Mouse (Mus musculus): ENCODE measurements around the gene Ergic1. TPM values are rescaled to one million over a fixed set of nuclear protein-coding genes. Genes with fewer than 3 reads are reported as not detected.

The Ergic1 gene
- polyA plus RNA-seq, 1 experiment from 2014 or later = 99.9 TPM

DNA sequence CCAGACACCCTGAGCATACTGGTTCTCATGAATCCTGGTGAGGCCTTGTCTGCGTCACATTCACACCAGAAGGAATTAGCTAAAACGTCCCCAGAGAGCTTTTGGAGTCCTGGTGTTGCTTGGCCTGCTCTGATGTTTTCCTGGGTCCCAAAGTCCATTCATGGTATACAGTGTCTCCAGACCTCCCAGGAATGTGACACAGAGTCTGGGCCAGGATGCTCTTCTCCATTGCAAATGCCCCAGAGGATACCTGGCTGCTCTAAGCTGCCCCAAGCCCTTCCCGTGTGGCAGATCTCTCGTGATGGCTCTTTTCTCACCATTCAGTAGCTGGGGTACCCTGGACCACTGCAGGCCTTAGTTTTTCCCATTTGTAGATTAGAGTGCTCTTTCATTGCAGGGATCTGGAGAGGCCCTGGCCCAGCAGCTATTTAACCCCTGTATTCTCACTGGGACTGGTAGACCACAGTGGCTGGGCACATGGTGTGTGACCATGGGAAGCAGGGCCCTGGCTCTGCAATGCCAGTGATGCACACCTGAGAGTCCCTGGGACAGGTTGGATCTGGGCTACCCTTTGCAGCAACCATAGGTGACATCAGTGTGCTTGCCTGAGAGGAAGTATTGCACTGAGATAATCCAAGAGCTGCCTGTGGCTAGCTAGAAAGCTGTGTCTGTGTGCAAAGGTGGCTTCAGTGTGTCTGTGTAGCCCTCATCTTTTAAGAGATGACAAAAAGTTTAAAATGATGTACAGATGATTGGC is 8.5 kb downstream of the Ergic1 start:
- H3K9ac ChIP-seq = no peak overlapping the region
- no peak for ATAC-seq (ENCODE audit: low FRiP score)
- H3K36me3 ChIP-seq (replicated peaks) = peaks cover 75% of the 10 kb centered on the region
- H3K4me1 ChIP-seq = 0 out of 2 replicates have a peak, but pooled peaks cover 3% of the 10 kb centered on the region
- H3K9me3 ChIP-seq = no peaks in the 10 kb centered on the region
- no peak overlapping the region for H3K4me2 ChIP-seq
- H3K27ac ChIP-seq = no peak overlapping the region
- 92% methylated on average over 4 of the region's 4 CpGs for WGBS
- H3K27me3 ChIP-seq = no peaks in the 10 kb centered on the region
- H3K4me3 ChIP-seq (replicated peaks) = no peak overlapping the region

DNA sequence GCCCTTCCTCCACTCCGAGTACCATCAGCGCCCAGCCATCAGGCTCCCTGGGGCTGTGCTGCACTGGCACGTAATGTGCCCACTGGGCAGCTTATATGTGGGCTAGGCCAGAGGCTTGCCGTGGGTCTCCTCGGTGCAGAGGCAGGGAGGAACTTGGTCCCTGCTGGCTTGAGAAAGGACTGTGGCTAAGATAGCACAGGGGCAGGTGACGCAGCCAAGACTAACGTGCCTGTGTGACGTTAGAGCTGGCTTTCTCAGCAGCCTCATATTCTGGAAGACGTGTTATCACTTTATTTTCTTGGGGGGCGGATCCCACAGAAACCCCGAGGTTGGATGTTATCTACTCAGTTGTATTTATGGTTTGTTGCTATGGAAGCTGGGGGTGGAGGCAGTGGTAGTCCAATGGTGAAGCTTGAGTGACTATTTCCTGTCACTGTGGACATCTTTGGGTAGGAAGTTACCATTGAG is 9.4 kb downstream of the Ergic1 start:
- WGBS = 90% methylated on average over 11 of the region's 11 CpGs
- H3K4me2 ChIP-seq = no peak overlapping the region
- ATAC-seq (ENCODE audit: low FRiP score) = no peak
- H3K9ac ChIP-seq = no peak overlapping the region
- H3K36me3 ChIP-seq (replicated peaks) = peaks cover 74% of the 10 kb centered on the region
- no peaks in the 10 kb centered on the region for H3K9me3 ChIP-seq
- H3K27me3 ChIP-seq = no peaks in the 10 kb centered on the region
- 0 out of 2 replicates have a peak, but pooled peaks cover 4% of the 10 kb centered on the region for H3K4me1 ChIP-seq
- no peak overlapping the region for H3K27ac ChIP-seq
- H3K4me3 ChIP-seq (replicated peaks) = no peak overlapping the region

DNA sequence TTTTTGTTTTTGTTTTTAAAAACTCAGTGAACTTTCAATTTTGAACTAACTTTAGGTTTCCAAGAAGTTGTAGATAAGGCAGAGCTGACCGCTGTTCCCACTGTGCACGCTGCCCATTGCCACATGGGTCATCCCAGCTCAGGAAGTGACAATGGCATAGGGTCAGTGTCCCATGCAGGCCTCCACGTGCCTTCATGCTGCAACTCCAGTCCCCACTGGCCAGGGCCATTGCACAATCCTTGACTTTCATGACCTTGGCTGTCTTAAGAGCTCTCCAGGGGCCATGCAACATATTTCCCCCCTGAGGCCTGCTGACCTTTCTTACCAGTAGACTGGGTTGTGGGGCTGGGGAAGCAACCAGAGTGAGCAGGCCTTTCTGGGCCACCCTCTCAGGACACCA is 10.1 kb downstream of the Ergic1 start:
- H3K9me3 ChIP-seq = no peaks in the 10 kb centered on the region
- no peak overlapping the region for H3K27ac ChIP-seq
- no peak for ATAC-seq (ENCODE audit: low FRiP score)
- H3K4me3 ChIP-seq (replicated peaks) = no peak overlapping the region
- no peaks in the 10 kb centered on the region for H3K27me3 ChIP-seq
- WGBS = 90% methylated on average over 3 of the region's 3 CpGs
- H3K4me2 ChIP-seq = no peak overlapping the region
- peaks cover 67% of the 10 kb centered on the region for H3K36me3 ChIP-seq (replicated peaks)
- H3K4me1 ChIP-seq = peaks cover 9% of the 10 kb centered on the region; the same call in 1 of the 2 replicates
- H3K9ac ChIP-seq = no peak overlapping the region

DNA sequence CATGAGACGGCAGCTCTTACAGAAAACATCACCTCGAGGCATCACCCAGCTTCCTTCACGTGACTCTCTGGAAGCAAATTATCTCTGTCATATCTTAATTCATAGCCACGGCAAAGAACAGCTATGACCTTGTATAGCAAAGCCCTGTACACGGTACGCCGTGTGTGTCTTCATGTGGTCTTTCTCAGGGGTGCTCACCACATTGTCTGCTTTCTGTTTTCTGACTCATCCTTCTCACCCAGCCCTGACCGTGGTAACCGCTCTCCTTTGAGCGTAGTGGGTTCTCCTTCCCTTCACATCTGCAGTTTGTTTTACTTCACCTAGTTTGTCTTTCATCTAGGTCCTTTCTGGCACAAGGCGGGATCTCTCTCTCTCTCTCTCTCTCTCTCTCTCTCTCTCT is 11.0 kb downstream of the Ergic1 start:
- Histone ChIP-seq H3K4me1 (peaks cover 12% of the 10 kb centered on the region; the same call in 1 of the 2 replicates), H3K4me3 (replicated peaks) (no peak overlapping the region), H3K27ac (no peak overlapping the region), H3K27me3 (no peaks in the 10 kb centered on the region), H3K9ac (no peak overlapping the region), H3K9me3 (no peaks in the 10 kb centered on the region), H3K4me2 (no peak overlapping the region), H3K36me3 (replicated peaks) (peaks cover 58% of the 10 kb centered on the region)
- ATAC-seq (ENCODE audit: low FRiP score) = no peak
- WGBS = 94% methylated on average over 11 of the region's 11 CpGs

DNA sequence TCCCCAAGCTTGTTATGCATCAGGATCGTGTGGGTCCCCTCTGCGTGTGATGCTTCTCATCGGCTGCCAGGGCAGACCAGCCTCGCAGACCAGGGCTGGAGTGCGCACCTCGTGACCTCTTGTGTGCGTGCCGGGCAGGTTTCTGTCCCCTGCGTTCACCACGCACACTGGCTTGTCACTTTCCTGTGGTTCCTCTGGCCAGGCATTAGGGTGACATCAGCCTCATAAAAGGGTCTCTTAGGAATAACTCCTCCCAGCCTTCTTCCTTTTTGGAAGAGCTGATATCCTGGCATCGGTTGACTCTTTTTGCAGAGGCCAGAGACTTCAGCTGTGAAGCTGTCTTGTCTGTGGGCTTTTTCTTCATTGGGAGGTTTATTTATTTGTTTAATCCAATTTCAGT is 12.8 kb downstream of the Ergic1 start:
- no peak overlapping the region for H3K4me3 ChIP-seq (replicated peaks)
- no peaks in the 10 kb centered on the region for H3K9me3 ChIP-seq
- H3K9ac ChIP-seq = no peak overlapping the region
- no peaks in the 10 kb centered on the region for H3K27me3 ChIP-seq
- no peak overlapping the region for H3K4me2 ChIP-seq
- H3K36me3 ChIP-seq (replicated peaks) = peaks cover 53% of the 10 kb centered on the region
- WGBS = 94% methylated on average over 11 of the region's 11 CpGs
- no peak overlapping the region for H3K27ac ChIP-seq
- H3K4me1 ChIP-seq = peaks cover 12% of the 10 kb centered on the region; the same call in 1 of the 2 replicates
- ATAC-seq (ENCODE audit: low FRiP score) = no peak

DNA sequence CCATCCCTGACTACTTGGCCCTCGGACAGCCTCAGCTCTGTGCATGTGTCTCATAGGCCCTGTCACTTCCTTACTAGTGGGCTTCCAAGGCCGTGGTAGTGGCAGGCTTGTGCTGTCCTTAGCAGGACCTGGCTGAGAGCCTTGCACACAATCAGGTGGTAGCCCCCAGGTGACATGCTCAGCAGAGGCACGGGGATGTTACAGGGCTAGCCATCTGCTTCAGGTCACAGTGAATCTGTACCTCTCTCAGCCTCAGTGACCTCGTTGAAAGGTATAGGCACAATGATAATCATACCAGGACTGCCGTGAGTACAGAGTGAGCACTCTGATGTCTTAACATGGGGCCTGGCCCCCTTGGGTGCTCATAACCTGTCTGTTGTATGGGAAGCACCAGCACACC is 13.4 kb downstream of the Ergic1 start:
- peaks cover 49% of the 10 kb centered on the region for H3K36me3 ChIP-seq (replicated peaks)
- H3K27me3 ChIP-seq = no peaks in the 10 kb centered on the region
- WGBS = 93% methylated on average over 5 of the region's 5 CpGs
- peaks cover 12% of the 10 kb centered on the region; the same call in 1 of the 2 replicates for H3K4me1 ChIP-seq
- H3K9ac ChIP-seq = no peak overlapping the region
- no peak overlapping the region for H3K27ac ChIP-seq
- no peak for ATAC-seq (ENCODE audit: low FRiP score)
- H3K4me2 ChIP-seq = no peak overlapping the region
- H3K9me3 ChIP-seq = no peaks in the 10 kb centered on the region
- no peak overlapping the region for H3K4me3 ChIP-seq (replicated peaks)

DNA sequence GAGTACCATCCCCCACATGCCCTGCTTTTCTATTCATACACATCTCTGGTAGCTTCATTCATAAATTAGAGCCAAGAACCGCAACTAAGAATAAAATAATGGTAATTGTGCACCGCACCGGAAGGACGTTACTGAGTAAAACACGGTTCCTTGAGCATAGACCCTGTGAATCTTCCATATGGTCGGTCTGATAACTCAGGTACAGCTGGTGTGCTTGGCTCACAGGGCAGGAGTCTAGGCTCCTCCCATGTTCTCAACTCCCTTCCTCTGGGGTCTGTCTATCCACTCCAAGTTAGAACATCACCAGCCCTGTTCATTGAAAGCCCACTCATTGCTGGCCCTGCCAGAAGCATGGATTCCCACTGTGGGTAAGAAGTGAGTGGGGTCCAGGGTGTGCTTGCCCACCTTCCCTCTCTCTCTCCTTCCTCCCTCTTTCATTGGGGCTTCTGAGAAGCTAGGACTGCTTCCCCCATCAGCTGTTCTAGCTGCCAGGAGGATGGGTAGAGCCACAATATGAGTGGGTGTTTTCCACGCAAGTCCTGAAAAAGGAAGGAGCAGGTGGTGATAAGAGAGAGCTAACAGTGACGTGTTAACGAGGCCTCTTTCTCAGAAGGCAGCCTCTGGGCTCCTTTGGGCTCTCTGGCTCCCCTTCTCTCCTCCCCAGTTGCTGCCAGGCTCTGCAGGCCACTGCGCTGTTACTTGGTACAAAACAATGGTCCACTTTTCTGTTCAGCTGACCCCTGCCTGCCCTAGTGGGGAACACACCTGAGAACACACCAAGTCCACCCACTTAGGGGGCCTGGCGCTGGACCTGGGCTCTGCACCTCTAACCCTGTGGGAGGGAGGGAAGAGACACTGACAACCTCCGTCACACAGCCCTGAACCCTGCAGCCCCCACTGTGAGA is 14.7 kb downstream of the Ergic1 start:
- no peak overlapping the region for H3K4me3 ChIP-seq (replicated peaks)
- ATAC-seq (ENCODE audit: low FRiP score) = no peak
- 78% methylated on average over 12 of the region's 12 CpGs for WGBS
- no peaks in the 10 kb centered on the region for H3K27me3 ChIP-seq
- no peaks in the 10 kb centered on the region for H3K9me3 ChIP-seq
- H3K27ac ChIP-seq = peak overlapping the region; percentile 42
- peaks cover 44% of the 10 kb centered on the region for H3K36me3 ChIP-seq (replicated peaks)
- H3K9ac ChIP-seq = no peak overlapping the region
- peaks cover 12% of the 10 kb centered on the region; the same call in 1 of the 2 replicates for H3K4me1 ChIP-seq
- H3K4me2 ChIP-seq = no peak overlapping the region

DNA sequence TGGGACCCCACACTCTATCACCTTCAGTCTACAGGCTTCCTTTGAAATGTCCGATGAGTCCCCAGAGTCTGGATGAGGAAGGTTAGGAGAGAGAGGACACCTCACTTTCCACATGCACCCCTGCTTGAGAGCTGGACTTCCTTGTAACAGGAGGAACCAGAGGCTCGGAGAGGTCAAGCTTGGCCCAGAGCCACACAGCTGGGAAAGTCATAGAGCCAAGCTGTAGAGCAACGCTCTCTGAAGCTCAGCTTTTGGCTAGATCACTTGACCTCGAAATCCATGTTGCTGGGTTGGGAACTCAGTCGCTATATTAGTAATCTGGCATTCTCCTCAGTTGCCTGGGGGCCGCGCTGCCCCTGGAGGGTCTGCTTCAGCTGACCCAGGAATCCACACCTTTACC is 15.5 kb downstream of the Ergic1 start:
- Histone ChIP-seq H3K4me3 (replicated peaks) (no peak overlapping the region), H3K27me3 (no peaks in the 10 kb centered on the region), H3K27ac (0 out of 2 replicates have a peak overlapping the region, but pooled peaks have one; percentile 42), H3K36me3 (replicated peaks) (peaks cover 44% of the 10 kb centered on the region), H3K9ac (no peak overlapping the region), H3K4me2 (no peak overlapping the region), H3K9me3 (no peaks in the 10 kb centered on the region), H3K4me1 (peaks cover 12% of the 10 kb centered on the region; the same call in 1 of the 2 replicates)
- 96% methylated on average over 7 of the region's 7 CpGs for WGBS
- ATAC-seq (ENCODE audit: low FRiP score) = no peak

DNA sequence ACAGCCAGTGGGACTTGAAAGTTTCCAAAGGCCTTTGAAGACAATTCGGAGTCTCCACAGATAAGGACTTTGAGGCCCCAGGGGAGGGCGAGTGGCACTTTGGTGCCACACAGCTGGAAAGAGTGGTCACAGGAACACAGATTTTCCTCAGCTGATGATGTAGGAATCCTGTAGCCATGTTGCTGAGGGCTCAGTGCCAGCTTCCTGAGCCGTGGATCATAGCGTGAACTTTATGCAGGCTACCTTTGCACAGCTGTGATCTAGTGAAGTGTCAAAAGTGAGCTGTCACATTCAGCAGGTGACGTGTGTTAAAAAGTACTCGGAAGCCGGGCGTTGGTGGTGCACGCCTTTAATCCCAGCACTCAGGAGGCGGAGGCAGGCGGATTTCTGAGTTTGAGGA is 16.0 kb downstream of the Ergic1 start:
- Histone ChIP-seq H3K27ac (no peak overlapping the region), H3K27me3 (no peaks in the 10 kb centered on the region), H3K36me3 (replicated peaks) (peaks cover 41% of the 10 kb centered on the region), H3K4me2 (no peak overlapping the region), H3K9ac (no peak overlapping the region), H3K4me1 (peaks cover 12% of the 10 kb centered on the region; the same call in 1 of the 2 replicates), H3K4me3 (replicated peaks) (no peak overlapping the region), H3K9me3 (no peaks in the 10 kb centered on the region)
- no peak for ATAC-seq (ENCODE audit: low FRiP score)
- 90% methylated on average over 11 of the region's 11 CpGs for WGBS

DNA sequence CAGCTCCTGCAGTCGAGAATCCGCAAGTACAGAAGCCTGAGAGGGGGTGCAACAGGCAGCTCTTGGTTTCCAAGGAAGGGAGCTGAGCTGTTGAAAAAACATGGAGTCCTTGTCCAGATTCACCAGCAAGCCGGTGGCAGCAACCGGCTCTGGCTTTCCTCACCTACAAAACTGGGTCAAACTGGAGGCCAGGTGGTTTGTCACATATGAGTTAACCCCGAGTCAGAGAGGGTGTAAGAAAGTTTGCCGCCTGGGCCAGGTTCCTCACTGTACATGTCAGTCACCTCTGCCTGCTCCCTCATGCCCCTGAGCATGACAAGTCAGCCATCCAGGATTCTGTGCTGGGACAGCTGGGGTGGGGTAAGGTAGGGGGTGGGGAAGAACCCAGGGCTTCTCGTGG is 16.9 kb downstream of the Ergic1 start:
- H3K27ac ChIP-seq = no peak overlapping the region
- H3K27me3 ChIP-seq = no peaks in the 10 kb centered on the region
- WGBS = 86% methylated on average over 7 of the region's 7 CpGs
- no peak overlapping the region for H3K4me3 ChIP-seq (replicated peaks)
- ATAC-seq (ENCODE audit: low FRiP score) = no peak
- H3K4me1 ChIP-seq = peaks cover 12% of the 10 kb centered on the region; the same call in 1 of the 2 replicates
- no peak overlapping the region for H3K4me2 ChIP-seq
- no peak overlapping the region for H3K9ac ChIP-seq
- peaks cover 37% of the 10 kb centered on the region for H3K36me3 ChIP-seq (replicated peaks)
- H3K9me3 ChIP-seq = no peaks in the 10 kb centered on the region

DNA sequence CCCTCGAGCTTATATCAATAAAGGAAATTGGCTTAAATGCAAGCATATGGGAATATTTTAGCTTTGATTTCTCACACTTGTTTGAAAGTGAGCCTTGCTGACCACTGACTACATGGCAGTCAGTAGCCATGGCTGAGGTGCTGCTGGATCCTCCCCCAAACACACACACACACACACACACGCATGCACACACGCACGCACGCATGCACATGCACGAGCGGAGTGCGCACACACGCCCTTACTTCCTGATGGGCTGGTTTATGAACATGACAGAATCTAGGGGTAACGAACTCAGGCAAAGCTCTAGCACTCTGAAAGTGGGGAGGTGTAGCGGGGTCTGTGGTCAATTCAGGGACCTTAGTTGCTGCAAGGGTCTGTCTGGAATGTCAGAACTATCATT is 17.5 kb downstream of the Ergic1 start:
- no peaks in the 10 kb centered on the region for H3K9me3 ChIP-seq
- peaks cover 37% of the 10 kb centered on the region for H3K36me3 ChIP-seq (replicated peaks)
- no peak for ATAC-seq (ENCODE audit: low FRiP score)
- no peak overlapping the region for H3K9ac ChIP-seq
- WGBS = 96% methylated on average over 11 of the region's 11 CpGs
- H3K4me3 ChIP-seq (replicated peaks) = no peak overlapping the region
- H3K27ac ChIP-seq = no peak overlapping the region
- H3K4me2 ChIP-seq = no peak overlapping the region
- H3K4me1 ChIP-seq = peaks cover 14% of the 10 kb centered on the region; the same call in 1 of the 2 replicates
- no peaks in the 10 kb centered on the region for H3K27me3 ChIP-seq

DNA sequence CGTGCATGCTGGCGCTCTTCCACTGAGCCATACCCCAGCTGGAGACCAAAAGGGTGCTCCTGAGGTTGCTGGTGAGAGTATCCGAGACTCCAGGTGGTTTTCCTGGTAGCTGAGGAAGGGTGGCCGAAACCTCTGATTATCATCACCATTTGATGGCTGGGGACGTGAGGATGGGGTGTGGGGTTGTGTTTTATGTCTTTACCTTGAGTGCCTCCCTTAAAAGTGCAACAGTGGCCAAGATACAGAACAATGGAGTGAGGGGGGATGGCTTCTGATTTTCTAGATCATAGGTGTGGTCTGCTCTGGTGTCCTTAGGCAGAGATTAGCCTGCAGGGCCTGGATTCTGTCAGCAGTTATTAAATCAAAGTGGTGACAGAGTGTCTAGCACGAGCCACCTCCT is 18.1 kb downstream of the Ergic1 start:
- Histone ChIP-seq H3K27me3 (no peaks in the 10 kb centered on the region), H3K4me1 (peaks cover 21% of the 10 kb centered on the region), H3K27ac (no peak overlapping the region), H3K4me3 (replicated peaks) (no peak overlapping the region), H3K36me3 (replicated peaks) (peaks cover 37% of the 10 kb centered on the region), H3K4me2 (no peak overlapping the region), H3K9ac (no peak overlapping the region), H3K9me3 (no peaks in the 10 kb centered on the region)
- no peak for ATAC-seq (ENCODE audit: low FRiP score)
- WGBS = 92% methylated on average over 6 of the region's 6 CpGs

All from forebrain, embryonic 12.5 days (tissue).